Mouse (Mus musculus) lung, postnatal 0 days (tissue): Measurements from ENCODE around the gene Iqck.

Experiments used
- CTCF ChIP-seq: IDR thresholded peaks from 2 replicates; pipeline ENCODE4 v1.5.1; 2016; ENCODE audit warnings: antibody characterized with exemption, mild to moderate bottlenecking
- EP300 ChIP-seq: IDR thresholded peaks from 2 replicates; pipeline ENCODE4 v1.6.1; 2016; ENCODE audit warnings: antibody characterized with exemption, mild to moderate bottlenecking, control low read depth

GRCm38 (mm10) chr7:118971499-118971898, 115.9 kb downstream of the Iqck start:
- TF ChIP-seq CTCF (no peak), EP300 (no peak)
